In the genomic region with DNA sequence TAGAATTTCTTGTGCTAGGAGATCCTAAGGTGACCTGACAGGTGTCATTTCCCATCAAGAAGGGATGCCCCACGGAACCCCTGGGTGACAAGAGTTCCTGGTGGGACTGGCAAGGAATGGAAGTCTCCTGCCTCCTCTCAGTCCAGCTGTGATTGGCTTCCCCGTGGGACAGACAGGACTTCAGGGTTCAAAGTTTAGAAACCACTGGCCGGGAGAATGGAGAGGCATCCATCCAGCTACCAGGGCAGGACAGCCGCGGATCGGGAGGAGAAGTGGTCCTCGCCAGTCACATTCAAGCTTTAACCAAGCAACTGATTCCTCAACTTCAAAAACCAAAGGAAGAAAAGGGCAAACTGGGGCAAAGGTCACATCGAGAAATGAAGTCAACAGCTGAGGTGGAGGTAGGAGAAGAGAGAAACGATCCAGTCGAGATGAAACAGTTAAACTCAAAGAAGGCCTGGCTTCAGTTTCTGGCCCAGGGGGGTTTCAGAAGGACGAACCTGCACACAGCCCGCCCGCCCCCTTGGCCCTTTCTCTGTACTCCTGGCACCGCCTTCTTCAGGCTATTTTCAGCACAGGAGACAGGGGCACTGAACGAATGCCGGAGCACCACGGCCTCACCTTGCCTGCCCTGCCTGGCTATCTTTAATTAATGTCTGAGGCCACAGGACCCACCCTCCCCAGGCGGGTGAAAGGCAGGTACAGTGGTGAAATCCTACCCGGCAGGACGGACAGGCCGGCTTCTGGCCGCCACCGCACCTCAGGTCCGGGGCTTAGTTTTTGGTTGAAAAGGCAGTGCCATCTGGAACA, we compare ENCODE assay signal across 8 mouse cellular contexts. TPM values are rescaled to one million over a fixed set of nuclear protein-coding genes. Genes with fewer than 3 reads are reported as not detected.
DNase-seq lines count a peak whose midpoint lies in the region; ATAC-seq and TF ChIP-seq lines count a peak whose summit lies in the region.

No protein-coding gene starts in this region.

- peak overlapping the region; percentile 81 for H3K27ac ChIP-seq in heart, postnatal 0 days (ENCODE audit: low read depth)
- H3K27ac ChIP-seq in stomach, embryonic 15.5 days, result 0 out of 2 replicates have a peak overlapping the region, but pooled peaks have one; percentile 6

- intact Hi-C loops in left cerebral cortex, postnatal 14 days (cut with DNase I), result loop anchor here (10.0 kb wide), 1 partner anchor 568 kb away; the partner anchor contains the start of gene Gpx8

- peak overlapping the region; percentile 77 for H3K4me2 ChIP-seq in heart, postnatal 0 days (ENCODE audit: low read depth, low read length)
- peak overlapping the region; percentile 86 for H3K4me2 ChIP-seq in stomach, embryonic 15.5 days

- TF ChIP-seq CTCF in heart, postnatal 0 days (IDR thresholded peaks at IDR 0.05; ENCODE audit: low read depth), result no peak

- no peaks in the 10 kb centered on the region for H3K27me3 ChIP-seq in heart, postnatal 0 days (ENCODE audit: control insufficient read depth, insufficient read depth, low read length)
- no peaks in the 10 kb centered on the region for H3K27me3 ChIP-seq in stomach, embryonic 15.5 days (replicated peaks)

- H3K4me1 ChIP-seq in heart, postnatal 0 days (ENCODE audit: control insufficient read depth, insufficient read depth), result peaks cover 61% of the 10 kb centered on the region
- peaks cover 75% of the 10 kb centered on the region for H3K4me1 ChIP-seq in stomach, embryonic 15.5 days

- ATAC-seq in heart, postnatal 0 days (ENCODE audit: insufficient read depth, low read depth), result peak; percentile 72
- ATAC-seq in stomach, embryonic 15.5 days (ENCODE audit: insufficient read depth, low FRiP score, low read depth), result no peak
- no peak for ATAC-seq in erythroblast, adult 5-6 weeks (replicated peaks; ENCODE audit: low FRiP score, poor library complexity, severe bottlenecking)

- DNase-seq in ovary, postnatal 36 days (ENCODE audit: low spot score), result peak; percentile 13
- DNase-seq in ovary, postnatal 10 days (ENCODE audit: low spot score), result no peak
- DNase-seq in heart, postnatal 0 days (ENCODE audit: low spot score), result peak; percentile 63
- DNase-seq in kidney, postnatal 25 days, result peak; percentile 60 to 85
- no peak for DNase-seq in urinary bladder, postnatal 4 days (ENCODE audit: low spot score in 2 of 2)
- DNase-seq in left cerebral cortex, postnatal 14 days (ENCODE audit: low spot score in 2 of 2), result no peak

- H3K4me3 ChIP-seq in heart, postnatal 0 days (ENCODE audit: low read depth, low read length), result peak overlapping the region; percentile 77
- 0 out of 2 replicates have a peak overlapping the region, but pooled peaks have one; percentile 91 for H3K4me3 ChIP-seq in stomach, embryonic 15.5 days (replicated peaks)

- TF ChIP-seq EP300 in heart, postnatal 0 days (IDR thresholded peaks at IDR 0.05; ENCODE audit: low read depth), result 0 out of 2 replicates have a peak, but pooled peaks have one; percentile 19

- no peaks in the 10 kb centered on the region for H3K9me3 ChIP-seq in heart, postnatal 0 days (replicated peaks; ENCODE audit: control insufficient read depth, low read length)
- H3K9me3 ChIP-seq in stomach, embryonic 15.5 days, result no peaks in the 10 kb centered on the region

- H3K9ac ChIP-seq in heart, postnatal 0 days (replicated peaks; ENCODE audit: low read depth, low read length), result peak overlapping the region; percentile 43
- no peak overlapping the region for H3K9ac ChIP-seq in stomach, embryonic 15.5 days

- WGBS in heart, postnatal 0 days, result 35% methylated on average over 24 of the region's 24 CpGs
- 54% methylated on average over 24 of the region's 24 CpGs for WGBS in stomach, embryonic 15.5 days

- no peaks in the 10 kb centered on the region for H3K36me3 ChIP-seq in heart, postnatal 0 days (replicated peaks; ENCODE audit: control insufficient read depth, insufficient read depth, low read length)
- H3K36me3 ChIP-seq in stomach, embryonic 15.5 days, result no peaks in the 10 kb centered on the region

RNA-seq across cellular contexts. Expression of gene Snx18, which starts 6.0 kb away (rescaled TPM):
- 32.4 and 50.9 TPM in 2 replicates for total RNA-seq in heart, postnatal 0 days (2014; rRNA removed; ENCODE audit: low replicate concordance)
- 9.2 and 9.8 TPM in 2 replicates for polyA plus RNA-seq in heart, postnatal 0 days (2015; fragmentation: Nextera tagmentation; extraction: Ambion mirVana)
- 22.9 and 24.5 TPM in 2 replicates for polyA plus RNA-seq in stomach, embryonic 15.5 days (2015; fragmentation: Nextera tagmentation; extraction: Ambion mirVana)
- 10 to 100 TPM; 22.8 to 24.6 TPM for total RNA-seq in left cerebral cortex, postnatal 14 days (2021)
- total RNA-seq in erythroblast, adult 5-6 weeks (2015; ENCODE audit: low replicate concordance), result 13.8 and 16.3 TPM in 2 replicates
- 8.9 and 15.3 TPM in 2 replicates for total RNA-seq in erythroblast, adult 5-6 weeks (2017; ENCODE audit: low replicate concordance)

RNA-seq across cellular contexts. Expression of gene Hspb3, which starts 51.1 kb away (rescaled TPM):
- total RNA-seq in heart, postnatal 0 days (2014; rRNA removed; ENCODE audit: low replicate concordance), result 38.7 and 43.7 TPM in 2 replicates
- 50.5 and 54.6 TPM in 2 replicates for polyA plus RNA-seq in heart, postnatal 0 days (2015; fragmentation: Nextera tagmentation; extraction: Ambion mirVana)
- polyA plus RNA-seq in stomach, embryonic 15.5 days (2015; fragmentation: Nextera tagmentation; extraction: Ambion mirVana), result 0.23 and 0.30 TPM in 2 replicates
- total RNA-seq in left cerebral cortex, postnatal 14 days (2021), result 10 to 100 TPM in 1 of 2 experiments, 1 to 10 TPM in 1; 9.8 to 14.5 TPM
- not detected in 2 replicates for total RNA-seq in erythroblast, adult 5-6 weeks (2015; ENCODE audit: low replicate concordance)
- total RNA-seq in erythroblast, adult 5-6 weeks (2017; ENCODE audit: low replicate concordance), result not detected in 2 replicates

Comparison
In these comparisons a context has a peak if more than half of its experiments do, and no peak if none do; other contexts are left out.
1. DNase-seq: peak in ovary, postnatal 36 days (single experiment), heart, postnatal 0 days (single experiment) and kidney, postnatal 25 days (2 of 2); none in ovary, postnatal 10 days (single experiment), urinary bladder, postnatal 4 days (0 of 2) and left cerebral cortex, postnatal 14 days (0 of 2).
2. RNA of gene Hspb3, which starts 51.1 kb away (total RNA-seq): 38.7 to 43.7 TPM in heart, postnatal 0 days and 9.8 to 14.5 TPM in left cerebral cortex, postnatal 14 days; not detected in erythroblast, adult 5-6 weeks; every median in the first group is over 10 times any median in the second.